Mouse (Mus musculus): ENCODE results near the gene Lrrc41.

Lrrc41 gene

GRCm38 (mm10) chr4:116074861-116075620 lies at the start of gene Lrrc41, which contains the start of gene Uqcrh:
Gene Lrrc41 (plus strand): TSS chr4:116075269.
Gene Uqcrh (minus strand): TSS chr4:116075071.
- DNase-seq = peak; percentile 95

DNA sequence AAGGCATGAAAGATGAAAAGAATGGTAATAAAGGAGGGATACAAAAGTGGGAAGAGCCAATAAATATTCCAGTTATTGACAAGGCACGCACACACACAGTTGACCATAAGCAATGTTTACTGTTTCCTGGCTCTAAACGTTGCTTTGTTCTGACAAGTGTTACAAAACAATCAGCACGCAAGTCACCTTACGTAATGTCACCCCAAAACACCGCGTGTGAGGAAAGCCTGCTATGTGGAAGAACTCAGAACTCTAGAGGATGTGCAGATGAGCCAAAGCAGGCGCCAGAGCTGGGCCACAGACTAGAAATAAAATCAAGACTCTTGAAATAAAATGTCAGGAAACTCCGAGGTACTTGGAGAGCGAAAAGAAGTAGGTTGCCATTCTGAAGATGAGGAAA lies 42.2 kb upstream of the Lrrc41 start:
- DNase-seq = no peak

DNA sequence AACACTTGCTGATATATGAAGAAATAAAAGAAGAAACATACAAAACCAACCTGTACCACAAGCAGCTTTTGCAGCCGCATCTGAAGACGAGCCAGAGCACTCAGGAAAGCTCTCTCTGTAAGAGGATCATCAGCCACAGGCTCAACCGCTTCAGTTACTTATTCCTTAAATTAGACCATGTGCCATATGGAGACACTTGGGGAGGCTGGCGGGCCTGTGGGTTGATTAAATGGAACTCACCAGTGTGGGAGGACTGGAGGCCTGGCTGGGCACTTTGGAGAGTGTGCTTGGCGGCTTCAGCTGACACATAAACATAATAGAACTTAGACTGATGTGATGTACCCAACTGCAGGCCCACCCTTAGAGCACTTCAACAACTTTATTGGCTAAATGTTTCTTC lies 41.7 kb upstream of the Lrrc41 start:
- no peak for DNase-seq

DNA sequence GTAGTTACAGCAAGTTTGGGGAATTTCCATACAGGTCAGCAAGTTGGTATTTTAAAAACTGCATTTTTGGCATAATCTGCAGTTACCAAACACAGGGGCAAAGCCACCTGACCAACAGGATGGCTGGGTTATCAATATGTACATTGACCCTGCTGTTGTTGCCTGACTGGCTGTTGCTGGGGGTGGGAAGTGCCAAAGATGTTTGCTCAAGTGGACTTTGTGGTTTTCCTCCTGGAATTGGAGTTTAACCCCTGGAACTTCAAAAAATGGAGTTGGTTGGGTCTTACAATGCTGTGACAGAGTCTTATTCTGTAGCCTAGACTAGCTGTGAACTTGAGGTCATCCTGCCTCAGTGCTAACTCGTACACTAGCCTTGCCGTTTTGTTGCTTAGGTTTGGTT lies 34.6 kb upstream of the Lrrc41 start:
- DNase-seq = no peak

GRCm38 (mm10) chr4:116042186-116042585 lies 32.9 kb upstream of the Lrrc41 start:
- DNase-seq = peak; percentile 8

- no peak for DNase-seq
These were observed 28.5 kb upstream of the Lrrc41 start for GRCm38 (mm10) chr4:116046604-116047003.

DNA sequence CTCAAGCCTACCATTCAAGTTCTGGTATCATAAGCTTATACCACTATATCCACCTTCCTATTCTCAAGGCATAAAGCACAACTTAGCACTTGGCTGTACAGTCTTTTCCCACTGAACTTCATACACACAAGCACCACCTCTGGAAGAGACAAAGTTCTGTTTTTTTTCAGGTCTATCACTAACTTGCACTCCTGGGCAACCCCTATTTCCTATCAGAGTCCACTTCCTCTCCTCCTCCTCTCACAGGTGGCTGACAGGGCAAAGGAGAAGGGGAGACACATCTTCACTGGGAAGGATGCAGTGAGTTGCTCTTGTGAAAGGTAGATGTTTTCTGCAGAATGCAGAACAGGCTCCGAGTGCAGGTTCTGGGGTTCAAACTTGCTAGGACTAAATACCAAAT lies 27.4 kb upstream of the Lrrc41 start:
- DNase-seq = no peak

DNA sequence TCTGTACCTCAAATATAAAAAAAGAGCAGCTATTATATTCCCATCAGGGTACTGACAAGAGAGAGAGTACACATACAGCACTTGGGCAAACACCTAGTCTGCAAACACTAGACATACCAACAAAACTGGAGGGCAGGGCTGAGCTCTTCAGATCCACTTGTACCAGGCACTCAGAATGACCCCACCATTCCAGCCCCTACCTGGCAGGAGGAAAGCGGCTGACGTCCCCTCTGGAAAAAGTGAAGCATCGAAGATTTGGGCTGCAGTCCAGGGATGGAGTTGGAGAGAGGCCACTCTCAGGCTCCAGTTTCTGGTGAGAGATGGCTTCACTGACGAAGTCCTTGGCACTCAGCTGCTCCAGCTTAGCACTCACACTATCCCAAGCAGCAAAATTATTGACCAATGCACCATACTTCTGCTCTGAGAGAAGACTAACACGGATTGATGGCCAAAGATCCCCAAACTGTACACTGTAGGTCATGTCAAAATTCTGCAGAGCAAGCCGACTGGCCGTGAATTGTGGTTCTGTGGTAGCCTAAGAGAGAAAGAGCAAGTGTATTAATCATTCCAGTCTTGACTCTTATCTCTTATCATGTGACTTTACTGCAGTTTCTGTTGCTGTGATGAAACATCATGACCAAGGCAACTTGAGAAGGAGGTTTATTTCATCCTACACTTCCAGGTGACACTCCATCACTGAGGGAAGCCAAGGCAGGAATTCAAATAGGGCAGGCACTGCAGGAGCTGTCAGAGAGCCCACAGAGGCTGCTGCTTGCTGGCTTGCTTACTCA lies 26.7 kb upstream of the Lrrc41 start:
- DNase-seq = no peak

- no peak for DNase-seq
These were observed 25.9 kb upstream of the Lrrc41 start for GRCm38 (mm10) chr4:116049211-116049610.

GRCm38 (mm10) chr4:116052526-116053293 lies 22.4 kb upstream of the Lrrc41 start:
- peak; percentile 69 for DNase-seq

- DNase-seq = peak; percentile 92
These were observed 21.6 kb upstream of the Lrrc41 start, which contains the start of gene Nsun4 for GRCm38 (mm10) chr4:116053399-116053961. Gene Nsun4 (minus strand): TSS chr4:116053876.

- no peak for DNase-seq
These were observed 17.5 kb upstream of the Lrrc41 start for GRCm38 (mm10) chr4:116057559-116057958.

DNA sequence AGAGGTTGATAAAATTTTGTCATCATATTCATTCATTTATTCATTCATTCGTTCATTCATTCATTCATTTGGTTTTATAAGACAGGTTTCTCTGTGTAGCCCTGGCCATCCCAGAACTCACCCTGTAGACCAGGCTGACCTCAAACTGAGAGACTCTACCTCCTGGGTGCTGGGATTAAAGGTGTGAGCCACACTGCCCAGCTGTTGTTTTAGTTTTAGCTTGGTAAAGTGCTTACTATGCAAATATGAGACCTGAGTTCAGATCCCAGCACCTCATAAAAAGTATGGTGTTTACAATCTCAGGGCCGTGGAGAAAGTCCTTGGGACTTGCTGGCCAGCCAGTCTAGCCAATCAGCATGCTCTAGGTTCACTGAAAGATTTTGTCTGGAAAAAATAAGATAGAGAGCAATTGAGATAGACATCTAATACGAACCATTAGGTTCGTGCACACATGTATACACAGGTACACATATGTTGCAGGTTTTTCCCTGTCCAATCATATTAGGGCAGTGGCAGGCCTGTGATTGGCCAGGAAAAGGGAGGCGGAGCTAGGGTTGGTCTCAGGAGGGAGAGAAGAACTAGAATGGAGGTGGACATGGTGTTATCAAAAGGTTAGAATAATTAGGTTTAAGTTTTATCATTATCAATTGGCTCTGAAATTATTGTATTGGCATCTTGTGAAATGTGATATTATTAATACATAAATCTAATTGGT lies 15.9 kb upstream of the Lrrc41 start:
- no peak for DNase-seq

DNA sequence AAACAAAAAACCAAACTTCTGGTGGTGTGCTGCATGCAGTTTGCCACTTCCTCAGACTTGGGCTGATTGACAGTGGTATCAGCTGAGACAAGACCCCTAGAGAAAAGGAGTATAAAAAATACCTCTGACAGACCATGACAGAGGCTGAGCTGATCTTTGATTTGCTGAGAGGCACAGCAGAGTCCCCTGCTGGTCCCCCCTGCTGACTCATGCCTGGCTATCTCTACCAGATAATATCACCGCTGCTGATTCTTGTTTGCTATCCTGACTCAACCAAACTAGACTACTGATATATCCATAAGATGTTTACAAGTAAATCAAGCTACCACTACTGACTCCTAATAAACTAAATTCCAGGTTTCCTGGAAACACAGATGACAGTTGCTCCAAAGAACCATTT lies 11.2 kb upstream of the Lrrc41 start:
- no peak for DNase-seq

DNA sequence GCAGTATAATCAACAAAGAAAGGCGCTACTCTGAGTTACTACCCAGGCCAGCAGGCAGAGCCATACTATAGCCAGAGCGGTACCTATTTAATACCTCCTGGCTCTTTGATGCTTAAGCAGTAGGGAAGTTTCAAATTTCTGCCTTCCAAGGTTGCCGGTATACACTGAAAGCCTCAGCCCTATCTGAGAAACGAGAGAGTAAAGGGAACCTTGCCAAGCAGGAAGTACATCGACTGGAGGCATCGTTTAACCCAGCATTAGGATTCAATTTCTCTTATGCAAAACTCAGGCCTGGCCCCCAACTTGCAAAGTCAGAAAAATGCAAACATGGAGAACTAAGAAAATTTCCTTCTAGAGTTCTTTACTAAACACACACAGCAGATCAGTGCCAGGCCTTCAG lies 5.0 kb upstream of the Lrrc41 start:
- no peak for DNase-seq

DNA sequence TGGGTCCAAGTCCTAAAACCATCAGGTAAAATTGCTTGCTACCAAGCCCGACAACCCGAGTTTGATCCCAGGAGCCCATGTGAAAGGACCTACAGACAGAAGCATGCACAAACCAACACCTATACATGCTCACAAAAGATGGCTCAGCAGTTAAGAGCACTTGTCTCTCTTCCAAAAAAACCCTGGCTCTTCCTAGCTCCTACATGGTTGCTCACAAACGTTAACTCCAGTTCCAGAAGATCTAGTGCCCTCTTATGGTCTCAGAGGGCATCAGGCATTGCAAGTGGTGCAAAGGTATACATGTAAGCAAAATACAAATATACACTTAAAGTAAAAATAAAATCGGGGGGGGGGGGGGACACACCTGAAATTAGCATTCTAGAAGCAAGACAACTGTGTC lies 1.9 kb upstream of the Lrrc41 start:
- DNase-seq = no peak

GRCm38 (mm10) chr4:116074145-116074675 lies 859 bp upstream of the Lrrc41 start:
- DNase-seq = peak; percentile 19

GRCm38 (mm10) chr4:116075631-116076368 lies 731 bp downstream of the Lrrc41 start:
- peak; percentile 75 for DNase-seq

DNA sequence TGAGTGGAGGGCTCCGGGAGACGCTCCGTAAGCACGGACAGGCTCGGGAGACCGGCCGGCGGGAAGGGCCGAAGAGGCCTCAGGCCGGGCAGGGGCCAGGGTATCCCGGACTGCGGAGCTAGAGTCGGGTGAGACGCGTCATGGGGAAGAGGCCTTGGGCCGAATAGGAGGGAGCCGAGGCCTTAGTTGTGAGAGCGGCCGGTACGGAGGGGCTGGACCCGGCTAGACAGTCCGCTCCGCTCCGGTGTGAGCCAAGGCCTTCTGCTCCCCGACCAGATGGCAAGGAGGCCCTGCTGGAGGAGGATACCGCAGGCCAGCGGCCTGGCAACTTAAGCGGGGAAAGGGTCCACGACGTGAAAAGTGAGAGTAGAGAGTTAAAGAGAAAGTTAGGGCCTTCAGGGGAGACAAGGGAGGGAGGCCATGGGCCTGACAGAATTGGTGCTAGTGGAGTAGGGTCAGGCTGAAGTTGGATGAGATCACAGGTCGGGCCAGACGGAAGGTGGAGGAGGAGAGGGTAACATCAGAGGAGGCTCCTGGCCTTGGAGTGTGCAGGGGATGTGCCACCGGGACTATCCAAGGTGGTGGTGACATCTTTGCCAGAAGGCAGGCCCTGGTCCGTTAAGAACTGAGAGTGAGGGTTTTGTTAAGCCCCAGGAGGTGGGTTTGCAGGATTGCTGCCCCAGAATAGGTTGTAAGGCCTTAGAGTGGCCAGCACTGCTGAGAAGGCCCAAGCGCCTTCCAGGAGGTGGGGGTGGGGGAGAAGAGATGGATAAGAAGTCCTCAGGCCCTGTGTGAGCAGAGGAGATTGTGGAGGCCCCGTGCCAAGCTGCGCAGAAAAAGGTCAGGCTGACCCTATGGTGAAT lies 1.5 kb downstream of the Lrrc41 start:
- DNase-seq = no peak
